Mouse (Mus musculus) stomach, postnatal 0 days (tissue): ENCODE results near the gene Ly86.

Source experiments
- CTCF ChIP-seq: IDR thresholded peaks from 2 replicates; pipeline ENCODE4 v1.5.1; 2016; ENCODE audit warnings: antibody characterized with exemption, low read depth, mild to moderate bottlenecking, moderate library complexity
- EP300 ChIP-seq: optimal IDR thresholded peaks from 2 replicates; pipeline ENCODE3; 2016; ENCODE audit warnings: antibody characterized with exemption

GRCm38 (mm10) chr13:37453203-37453602, 108.2 kb downstream of the Ly86 start:
- peak; percentile 98 for TF ChIP-seq CTCF
- no peak for TF ChIP-seq EP300
